Mouse (Mus musculus) ES-Bruce4 (cell line): Measurements from ENCODE around the gene Emx2. TPM values are rescaled to one million over a fixed set of nuclear protein-coding genes. Genes with fewer than 3 reads are reported as not detected.

Experiments
- H3K27ac ChIP-seq: 2 replicates; pipeline ENCODE4 v1.5.1; 2012; ENCODE audit warnings: low read length, inconsistent platforms; ENCODE audit not compliant: insufficient read depth
- H3K27me3 ChIP-seq: 2 replicates; pipeline ENCODE4 v1.6.1; 2012; ENCODE audit warnings: mild to moderate bottlenecking, low read length, inconsistent platforms; ENCODE audit not compliant: control insufficient read depth, poor library complexity, insufficient read depth, severe bottlenecking
- H3K36me3 ChIP-seq: 2 replicates; pipeline ENCODE4 v1.6.1; 2012; ENCODE audit warnings: inconsistent platforms, mild to moderate bottlenecking, low read length, moderate library complexity; ENCODE audit not compliant: control insufficient read depth, poor library complexity, insufficient read depth, severe bottlenecking
- H3K4me1 ChIP-seq: one replicate; pipeline ENCODE4 v1.8.1; 2011; ENCODE audit warnings: low read length; ENCODE audit not compliant: control insufficient read depth, insufficient read depth
- H3K4me3 ChIP-seq: 2 replicates; pipeline ENCODE4 v1.5.1; 2011; ENCODE audit warnings: low read depth, mild to moderate bottlenecking, low read length
- H3K9ac ChIP-seq: 2 replicates; pipeline ENCODE4 v1.6.1; 2012; ENCODE audit warnings: low read depth, mild to moderate bottlenecking, inconsistent platforms; ENCODE audit not compliant: poor library complexity, severe bottlenecking
- H3K9me3 ChIP-seq: replicated peaks from 2 replicates; pipeline ENCODE4 v1.6.1; 2012; ENCODE audit warnings: mild to moderate bottlenecking, low read length, inconsistent platforms; ENCODE audit not compliant: control insufficient read depth, poor library complexity, insufficient read depth, severe bottlenecking
- CTCF ChIP-seq: IDR thresholded peaks from one replicate; pipeline ENCODE4 v1.8.1; 2011; ENCODE audit warnings: low read depth, low read length
- EP300 ChIP-seq: IDR thresholded peaks from 2 replicates; pipeline ENCODE4 v1.6.1; 2011; ENCODE audit warnings: low read depth, low read length; ENCODE audit not compliant: insufficient read depth
- POLR2A ChIP-seq: IDR thresholded peaks from one replicate; pipeline ENCODE4 v1.8.1; 2011; ENCODE audit warnings: low read length; ENCODE audit not compliant: insufficient read depth
- polyA plus RNA-seq: library from polyadenylated mRNA; stranded (reverse); fragments of >200 nt; gene quantifications from 2 replicates; pipeline ENCODE4 v1.2.4, GENCODE M21; 2011; ENCODE audit warnings: low read depth; ENCODE audit not compliant: missing spikeins, insufficient read depth, insufficient read length

Emx2 gene
- polyA plus RNA-seq, 1 experiment, result 0.51 TPM

DNA sequence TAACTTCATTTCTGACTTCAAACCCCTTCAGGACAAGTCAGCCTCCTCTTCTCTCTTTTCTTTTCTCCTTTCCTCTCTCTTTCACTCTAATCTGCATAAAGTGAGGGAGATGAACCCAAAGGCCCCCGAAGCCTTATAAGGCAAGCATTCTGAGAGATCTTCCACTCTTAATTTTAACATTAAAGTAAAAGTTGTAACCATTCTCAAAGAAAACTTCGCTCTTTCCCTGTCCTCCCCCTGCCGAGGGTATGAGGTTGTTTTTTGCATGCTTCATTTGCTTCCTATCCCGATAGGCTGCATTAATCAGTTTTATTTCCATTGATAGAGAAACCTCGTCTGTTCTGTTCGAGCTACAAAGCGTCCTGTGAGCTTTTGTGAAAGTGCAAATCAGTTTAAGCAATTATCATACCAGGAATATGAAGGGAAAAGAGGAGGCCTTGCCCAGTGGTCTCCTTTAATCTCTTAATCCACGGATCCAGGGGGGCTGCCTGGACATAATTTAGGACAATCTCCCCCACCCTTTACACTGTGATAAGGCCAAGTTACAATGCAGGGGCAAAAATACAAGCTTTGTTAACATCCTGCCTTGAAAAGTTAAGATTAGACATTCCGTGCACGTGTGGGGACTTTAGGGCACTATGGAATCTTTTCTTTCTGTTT lies 7.7 kb downstream of the Emx2 start:
- no peak overlapping the region for H3K4me3 ChIP-seq
- TF ChIP-seq CTCF (no peak), POLR2A (no peak), EP300 (no peak)
- H3K9ac ChIP-seq, result no peak overlapping the region

DNA sequence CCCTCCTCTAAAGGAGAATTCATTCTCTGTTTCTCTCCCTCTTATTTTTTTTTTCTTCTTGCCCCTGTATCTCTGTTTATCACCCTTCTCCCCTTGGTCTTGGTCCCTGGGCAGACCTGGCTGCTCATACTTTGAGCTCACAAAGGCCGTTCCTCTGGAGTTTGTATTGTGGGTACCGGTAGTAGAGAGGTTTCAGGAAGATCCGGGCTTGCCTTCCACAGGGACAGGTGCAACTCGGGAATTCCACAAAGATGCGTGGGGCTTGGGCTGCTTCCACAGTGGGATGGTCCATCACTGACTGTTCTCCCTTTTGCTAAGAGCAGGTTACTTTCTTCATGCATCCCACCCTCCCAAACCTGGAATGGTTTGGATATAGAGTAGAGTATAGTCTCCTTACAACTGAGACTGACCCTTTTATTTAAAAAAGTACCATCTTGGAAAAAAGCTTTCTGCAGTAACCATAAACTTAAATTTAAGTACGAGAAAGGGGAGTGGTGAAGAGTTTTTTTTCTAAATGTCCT lies 8.3 kb downstream of the Emx2 start:
- Histone ChIP-seq H3K27me3 (peaks cover 23% of the 10 kb centered on the region), H3K9ac (no peak overlapping the region), H3K9me3 (no peaks in the 10 kb centered on the region), H3K4me3 (no peak overlapping the region), H3K4me1 (no peaks in the 10 kb centered on the region), H3K27ac (no peak overlapping the region), H3K36me3 (no peaks in the 10 kb centered on the region)
- no peak for TF ChIP-seq POLR2A
- no peak for TF ChIP-seq EP300
- no peak for TF ChIP-seq CTCF

More for the DNA sequence above, 7.7 kb downstream of the Emx2 start:
- H3K36me3 ChIP-seq, result no peaks in the 10 kb centered on the region
- H3K27ac ChIP-seq, result no peak overlapping the region
- H3K9me3 ChIP-seq, result no peaks in the 10 kb centered on the region
- peaks cover 24% of the 10 kb centered on the region for H3K27me3 ChIP-seq
- H3K4me1 ChIP-seq, result no peaks in the 10 kb centered on the region

DNA sequence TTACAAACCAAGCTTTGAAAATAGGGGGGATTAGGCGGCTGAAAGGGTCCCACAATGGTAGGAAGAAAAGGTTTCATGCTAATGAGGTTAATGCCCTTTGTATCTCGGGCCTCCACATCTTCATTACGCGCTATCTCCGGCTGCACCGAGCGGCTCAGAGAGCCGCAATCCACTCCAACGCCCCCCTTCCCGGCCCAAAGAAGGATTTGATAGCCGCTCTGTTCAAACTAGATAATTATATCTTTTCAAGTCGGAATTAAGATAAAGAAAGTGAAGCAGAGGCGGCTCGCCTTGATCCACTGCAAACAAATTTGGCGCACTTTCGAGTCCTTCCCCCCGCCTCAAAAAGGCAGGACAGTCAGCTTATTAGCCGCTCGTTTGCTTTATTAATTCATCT lies 8.8 kb downstream of the Emx2 start:
- Histone ChIP-seq H3K9me3 (no peaks in the 10 kb centered on the region), H3K9ac (no peak overlapping the region), H3K27me3 (peaks cover 22% of the 10 kb centered on the region), H3K27ac (no peak overlapping the region), H3K4me3 (no peak overlapping the region; the same call in 1 of the 2 replicates), H3K36me3 (no peaks in the 10 kb centered on the region), H3K4me1 (no peaks in the 10 kb centered on the region)
- TF ChIP-seq POLR2A (no peak), EP300 (no peak), CTCF (no peak)

DNA sequence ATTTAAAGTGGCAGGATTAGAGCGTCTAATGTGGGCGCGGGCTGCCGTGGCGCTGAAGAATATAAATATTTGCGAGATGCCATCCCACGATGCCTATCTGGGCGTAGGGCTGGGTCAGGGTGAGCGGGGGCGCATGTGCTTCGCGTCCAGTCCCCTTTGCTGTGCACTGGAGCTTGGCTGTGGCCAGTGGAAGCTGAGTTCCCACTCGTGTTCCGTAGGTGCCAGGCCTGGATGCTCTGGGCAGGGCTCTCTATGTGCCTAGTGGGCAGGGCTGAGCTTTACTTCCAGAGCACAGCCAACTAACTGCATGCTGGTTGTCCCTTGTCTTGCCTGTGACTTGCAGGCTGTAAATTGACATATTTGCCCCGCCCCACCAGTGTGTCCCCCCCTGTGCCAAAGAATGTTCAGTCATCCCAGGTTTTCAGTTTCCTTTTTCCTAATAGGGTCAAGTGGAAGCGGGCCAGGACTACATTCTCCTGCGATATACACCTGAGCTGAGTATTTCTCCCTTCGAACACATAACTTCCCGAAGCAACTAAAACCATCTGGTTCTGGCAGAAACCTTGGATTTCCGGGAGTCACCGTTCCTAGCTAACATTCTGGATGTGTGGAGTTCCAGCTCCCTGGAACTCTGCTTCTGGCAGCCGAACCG lies 9.4 kb downstream of the Emx2 start:
- H3K27me3 ChIP-seq, result peaks cover 22% of the 10 kb centered on the region
- TF ChIP-seq EP300 (no peak), CTCF (no peak), POLR2A (no peak)
- no peaks in the 10 kb centered on the region for H3K4me1 ChIP-seq
- peak overlapping the region; percentile 5; the same call in 1 of the 2 replicates for H3K4me3 ChIP-seq
- no peak overlapping the region for H3K27ac ChIP-seq
- H3K36me3 ChIP-seq, result no peaks in the 10 kb centered on the region
- no peak overlapping the region for H3K9ac ChIP-seq
- H3K9me3 ChIP-seq, result no peaks in the 10 kb centered on the region

DNA sequence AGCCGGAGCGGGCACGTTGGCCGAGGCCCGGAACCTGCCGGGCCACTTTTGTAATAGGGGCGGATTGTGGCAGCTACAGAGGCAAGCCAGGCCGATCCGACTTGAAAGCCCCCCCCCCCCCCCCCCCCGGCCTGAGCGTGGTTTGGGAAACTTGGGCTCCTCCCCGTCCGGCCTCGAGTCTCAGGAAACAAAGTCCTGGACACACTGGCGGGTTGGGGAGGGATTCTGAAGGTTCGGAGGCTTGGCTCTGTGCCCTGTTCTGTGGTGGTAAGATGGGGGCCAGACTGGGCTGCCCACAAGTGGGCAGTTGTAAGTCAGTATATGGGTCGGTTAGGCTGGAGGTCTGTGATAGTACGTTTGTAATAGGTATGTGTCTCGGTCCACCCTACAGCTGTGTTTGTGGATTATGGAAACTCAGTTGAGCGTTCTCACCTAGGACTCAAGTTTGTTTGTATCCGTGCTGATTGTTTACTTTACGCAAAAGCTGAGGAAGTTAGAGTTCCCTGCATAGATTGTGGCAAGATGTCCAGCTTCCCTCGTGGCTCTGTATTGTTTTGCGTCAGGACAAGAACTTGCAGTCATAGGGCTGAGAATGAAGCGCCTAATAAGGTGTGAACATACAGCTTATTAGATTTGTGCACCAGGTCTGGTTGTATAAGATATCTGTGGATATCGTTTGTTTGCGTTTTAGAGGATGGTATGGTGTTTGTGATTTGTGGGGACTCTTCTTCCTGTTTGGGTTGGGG lies 10.1 kb downstream of the Emx2 start:
- Histone ChIP-seq H3K4me3 (no peak overlapping the region), H3K9ac (no peak overlapping the region), H3K4me1 (no peaks in the 10 kb centered on the region), H3K27ac (no peak overlapping the region), H3K36me3 (no peaks in the 10 kb centered on the region), H3K27me3 (peaks cover 17% of the 10 kb centered on the region), H3K9me3 (no peaks in the 10 kb centered on the region)
- TF ChIP-seq CTCF (no peak), POLR2A (no peak), EP300 (no peak)
